Mouse (Mus musculus) thymus, adult 2 months (tissue): ENCODE measurements around the gene Ap4m1.

ENCODE experiments used
- CTCF ChIP-seq: fragments of 200-500 bp; IDR thresholded peaks from 2 replicates; pipeline ENCODE4 v1.5.1; 2012; ENCODE audit warnings: mild to moderate bottlenecking, control low read depth, low read length, moderate library complexity, borderline replicate concordance; ENCODE audit not compliant: control insufficient read depth, poor library complexity, insufficient read depth; ENCODE audit errors: extremely low read depth
- POLR2A ChIP-seq: fragments of 200-500 bp; IDR thresholded peaks from 2 replicates; pipeline ENCODE4 v1.6.1; 2012; ENCODE audit warnings: mild to moderate bottlenecking, low read length, control low read depth, moderate library complexity; ENCODE audit not compliant: control insufficient read depth, poor library complexity, insufficient read depth; ENCODE audit errors: extremely low read depth

- TF ChIP-seq CTCF = no peak
- TF ChIP-seq POLR2A = no peak
These were observed 56.2 kb downstream of the Ap4m1 start for GRCm38 (mm10) chr5:138228026-138228425.
